Mouse (Mus musculus) lung, embryonic 14.5 days (tissue): ENCODE measurements around the gene Gm4791. TPM values are rescaled to one million over a fixed set of nuclear protein-coding genes. Genes with fewer than 3 reads are reported as not detected.

ENCODE experiments used
- ATAC-seq: fragments of 200-750 bp; cut with Nextera tagmentation; 2 replicates; pipeline ENCODE4 v1.8.0; 2017; ENCODE audit warnings: mild to moderate bottlenecking, moderate TSS enrichment, moderate library complexity; ENCODE audit not compliant: insufficient read depth
- DNase-seq: peaks from one replicate; pipeline ENCODE4 v3.0.0-alpha.2; 2015
- H3K27ac ChIP-seq: fragments of 300-500 bp; sonication (generic); 2 replicates; pipeline ENCODE4 v1.5.1; 2014; ENCODE audit warnings: low read depth, mild to moderate bottlenecking, moderate library complexity
- H3K27me3 ChIP-seq: fragments of 300-500 bp; sonication (generic); 2 replicates; pipeline ENCODE4 v1.6.1; 2014; ENCODE audit warnings: low read length, control low read depth; ENCODE audit not compliant: insufficient read depth
- H3K36me3 ChIP-seq: fragments of 300-500 bp; sonication (generic); 2 replicates; pipeline ENCODE4 v1.6.1; 2014; ENCODE audit warnings: control low read depth; ENCODE audit not compliant: insufficient read depth
- H3K4me1 ChIP-seq: fragments of 300-500 bp; sonication (generic); 2 replicates; pipeline ENCODE4 v1.6.1; 2014; ENCODE audit warnings: antibody characterized with exemption, control low read depth; ENCODE audit not compliant: insufficient read depth
- H3K4me2 ChIP-seq: fragments of 300-500 bp; sonication (generic); 2 replicates; pipeline ENCODE4 v1.6.1; 2014; ENCODE audit warnings: mild to moderate bottlenecking
- H3K4me3 ChIP-seq: fragments of 300-500 bp; sonication (generic); 2 replicates; pipeline ENCODE4 v1.5.1; 2014; ENCODE audit warnings: low read depth, low read length
- H3K9ac ChIP-seq: fragments of 300-500 bp; sonication (generic); 2 replicates; pipeline ENCODE4 v1.6.1; 2014
- H3K9me3 ChIP-seq: fragments of 300-500 bp; sonication (generic); 2 replicates; pipeline ENCODE4 v1.6.1; 2016; ENCODE audit warnings: low read depth, low read length, control low read depth
- CTCF ChIP-seq: IDR thresholded peaks from 2 replicates; pipeline ENCODE4 v1.5.1; 2016; ENCODE audit warnings: antibody characterized with exemption, low read depth
- WGBS: fragments of 180-500 bp; shearing (Covaris S2); extraction: QIAGEN DNeasy Blood & Tissue Kit; methylation state at CpG from one replicate; pipeline ENCODE4 v1.1.7; 2014; 5-methylcytosine and 5-hydroxymethylcytosine counted together
- polyA plus RNA-seq: library from polyadenylated mRNA; unstranded; fragments of >200 nt; fragmentation: Nextera tagmentation; extraction: Ambion mirVana; gene quantifications from 2 replicates; pipeline ENCODE4 v1.2.1, GENCODE M21; 2014

The Gm4791 gene
- polyA plus RNA-seq, result not detected in 2 replicates

- no peak for TF ChIP-seq CTCF
- H3K4me3 ChIP-seq, result no peak within 1 kb of the TSS
- H3K27me3 ChIP-seq, result no peaks in the 10 kb centered on the region
- ATAC-seq (no peak), DNase-seq (no peak)
- H3K9me3 ChIP-seq, result no peaks in the 10 kb centered on the region
- H3K36me3 ChIP-seq, result no peaks in the 10 kb centered on the region
- H3K4me2 ChIP-seq, result no peak within 1 kb of the TSS
- whole genome bisulfite sequencing, result 21% methylated on average over 5 of the region's 5 CpGs
- no peaks in the 10 kb centered on the region for H3K4me1 ChIP-seq
- no peak within 1 kb of the TSS for H3K9ac ChIP-seq
- no peak within 1 kb of the TSS for H3K27ac ChIP-seq
These were observed at the start of gene Gm4791 for GRCm38 (mm10) chr9:46998338-46998791. Gene Gm4791, plus strand, starts transcription at chr9:46998741.

GRCm38 (mm10) chr9:46956286-46956685, 42.3 kb upstream of the Gm4791 start:
- Histone ChIP-seq H3K4me1 (0 out of 2 replicates have a peak, but pooled peaks cover 2% of the 10 kb centered on the region), H3K27ac (no peak overlapping the region), H3K36me3 (no peaks in the 10 kb centered on the region), H3K4me3 (no peak overlapping the region), H3K9ac (no peak overlapping the region), H3K9me3 (no peaks in the 10 kb centered on the region), H3K4me2 (no peak overlapping the region), H3K27me3 (no peaks in the 10 kb centered on the region)
- 80% methylated on average over 6 of the region's 6 CpGs for WGBS
- DNase-seq, result no peak
- no peak for ATAC-seq
- no peak for TF ChIP-seq CTCF

- Histone ChIP-seq H3K9me3 (no peaks in the 10 kb centered on the region), H3K4me3 (no peak overlapping the region), H3K9ac (no peak overlapping the region), H3K4me1 (0 out of 2 replicates have a peak, but pooled peaks cover 2% of the 10 kb centered on the region), H3K36me3 (no peaks in the 10 kb centered on the region), H3K27ac (no peak overlapping the region), H3K27me3 (no peaks in the 10 kb centered on the region), H3K4me2 (no peak overlapping the region)
- DNase-seq (no peak), ATAC-seq (no peak)
- 74% methylated on average over 8 of the region's 8 CpGs for WGBS
- no peak for TF ChIP-seq CTCF
These were observed 41.1 kb upstream of the Gm4791 start for GRCm38 (mm10) chr9:46957420-46957950.

GRCm38 (mm10) chr9:46966028-46966427, 32.5 kb upstream of the Gm4791 start:
- Histone ChIP-seq H3K4me1 (no peaks in the 10 kb centered on the region), H3K27me3 (no peaks in the 10 kb centered on the region), H3K4me2 (no peak overlapping the region), H3K9me3 (no peaks in the 10 kb centered on the region), H3K36me3 (no peaks in the 10 kb centered on the region), H3K4me3 (no peak overlapping the region), H3K9ac (no peak overlapping the region), H3K27ac (no peak overlapping the region)
- 44% methylated on average over 5 of the region's 5 CpGs for WGBS
- no peak for TF ChIP-seq CTCF
- DNase-seq (no peak), ATAC-seq (no peak)

- Histone ChIP-seq H3K36me3 (no peaks in the 10 kb centered on the region), H3K9ac (no peak overlapping the region), H3K4me3 (no peak overlapping the region), H3K27ac (no peak overlapping the region), H3K4me2 (no peak overlapping the region), H3K9me3 (no peaks in the 10 kb centered on the region), H3K27me3 (no peaks in the 10 kb centered on the region), H3K4me1 (no peaks in the 10 kb centered on the region)
- TF ChIP-seq CTCF, result no peak
- no peak for ATAC-seq
- DNase-seq, result no peak
- 9% methylated on average over 6 of the region's 6 CpGs for WGBS
These were observed 29.6 kb upstream of the Gm4791 start for GRCm38 (mm10) chr9:46968970-46969369.

- ATAC-seq, result no peak
- H3K9me3 ChIP-seq, result no peaks in the 10 kb centered on the region
- DNase-seq, result no peak
- no peaks in the 10 kb centered on the region for H3K4me1 ChIP-seq
- WGBS, result 31% methylated on average over 6 of the region's 6 CpGs
- TF ChIP-seq CTCF, result no peak
- H3K27ac ChIP-seq, result no peak overlapping the region
- no peak overlapping the region for H3K4me3 ChIP-seq
- H3K4me2 ChIP-seq, result no peak overlapping the region
- no peaks in the 10 kb centered on the region for H3K27me3 ChIP-seq
- H3K36me3 ChIP-seq, result no peaks in the 10 kb centered on the region
- H3K9ac ChIP-seq, result no peak overlapping the region
These were observed 29.1 kb upstream of the Gm4791 start for GRCm38 (mm10) chr9:46969406-46969805.

- no peak overlapping the region for H3K4me2 ChIP-seq
- no peaks in the 10 kb centered on the region for H3K9me3 ChIP-seq
- H3K4me3 ChIP-seq, result no peak overlapping the region
- DNase-seq (no peak), ATAC-seq (no peak)
- no peaks in the 10 kb centered on the region for H3K27me3 ChIP-seq
- H3K9ac ChIP-seq, result no peak overlapping the region
- H3K27ac ChIP-seq, result no peak overlapping the region
- no peaks in the 10 kb centered on the region for H3K36me3 ChIP-seq
- no peak for TF ChIP-seq CTCF
- H3K4me1 ChIP-seq, result no peaks in the 10 kb centered on the region
- WGBS, result 65% methylated on average over 11 of the region's 11 CpGs
These were observed 19.7 kb upstream of the Gm4791 start for GRCm38 (mm10) chr9:46978806-46979205.
